Mouse (Mus musculus) megakaryocyte progenitor cell, adult 5-6 weeks (primary cell): Measurements from ENCODE around the gene Coro2a. TPM values are rescaled to one million over a fixed set of nuclear protein-coding genes. Genes with fewer than 3 reads are reported as not detected.
A peak's percentile ranks its signal among the peaks of the same experiment; 100 is the strongest.

Source experiments
- ATAC-seq: replicated peaks from 2 replicates; pipeline ENCODE4 v1.8.0; 2016; ENCODE audit warnings: mild to moderate bottlenecking, moderate TSS enrichment, inconsistent platforms; ENCODE audit not compliant: poor library complexity
- total RNA-seq, 2 experiments: library from RNA; stranded (forward) in 1 of 2; stranded (reverse) in 1 of 2; fragments of 157-497, 149-512 nt in 1 of 2; fragments of 200-1000 nt in 1 of 2; gene quantifications; 2 replicates each; pipeline versions ENCODE4 v1.2.3 to v1.2.4; 2015 to 2017

Gene Coro2a
- total RNA-seq, 2 experiments from 2014 or later, result 24.4 to 42.3 TPM

GRCm38 (mm10) chr4:46562037-46562436 lies 40.0 kb downstream of the Coro2a start:
- no peak for ATAC-seq

GRCm38 (mm10) chr4:46560069-46560705 lies 41.8 kb downstream of the Coro2a start:
- no peak for ATAC-seq

- peak; percentile 45 for ATAC-seq
Observed at GRCm38 (mm10) chr4:46558672-46559667, 43.0 kb downstream of the Coro2a start.

DNA sequence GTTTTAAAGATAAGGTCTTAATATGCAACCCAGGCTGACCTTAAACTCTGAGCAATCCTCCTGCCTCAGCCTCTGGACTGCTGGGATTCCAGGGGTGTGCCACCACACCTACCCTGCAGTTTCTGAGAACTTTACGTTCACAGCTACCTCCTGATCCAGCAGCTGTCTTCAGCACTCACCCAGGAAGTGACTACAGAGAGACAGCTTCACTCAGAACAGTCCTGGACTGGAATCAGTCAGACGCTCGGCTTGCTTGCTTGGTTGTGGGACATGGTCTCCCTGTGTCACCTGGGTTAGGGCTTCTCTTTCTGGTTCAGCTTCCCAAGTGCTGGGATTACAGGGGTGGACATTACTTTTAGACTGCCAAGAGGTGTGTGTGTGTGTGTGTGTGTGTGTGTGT lies 45.1 kb downstream of the Coro2a start:
- ATAC-seq, result no peak

- ATAC-seq, result peak; percentile 57
Observed at GRCm38 (mm10) chr4:46555762-46556161, 46.2 kb downstream of the Coro2a start.

DNA sequence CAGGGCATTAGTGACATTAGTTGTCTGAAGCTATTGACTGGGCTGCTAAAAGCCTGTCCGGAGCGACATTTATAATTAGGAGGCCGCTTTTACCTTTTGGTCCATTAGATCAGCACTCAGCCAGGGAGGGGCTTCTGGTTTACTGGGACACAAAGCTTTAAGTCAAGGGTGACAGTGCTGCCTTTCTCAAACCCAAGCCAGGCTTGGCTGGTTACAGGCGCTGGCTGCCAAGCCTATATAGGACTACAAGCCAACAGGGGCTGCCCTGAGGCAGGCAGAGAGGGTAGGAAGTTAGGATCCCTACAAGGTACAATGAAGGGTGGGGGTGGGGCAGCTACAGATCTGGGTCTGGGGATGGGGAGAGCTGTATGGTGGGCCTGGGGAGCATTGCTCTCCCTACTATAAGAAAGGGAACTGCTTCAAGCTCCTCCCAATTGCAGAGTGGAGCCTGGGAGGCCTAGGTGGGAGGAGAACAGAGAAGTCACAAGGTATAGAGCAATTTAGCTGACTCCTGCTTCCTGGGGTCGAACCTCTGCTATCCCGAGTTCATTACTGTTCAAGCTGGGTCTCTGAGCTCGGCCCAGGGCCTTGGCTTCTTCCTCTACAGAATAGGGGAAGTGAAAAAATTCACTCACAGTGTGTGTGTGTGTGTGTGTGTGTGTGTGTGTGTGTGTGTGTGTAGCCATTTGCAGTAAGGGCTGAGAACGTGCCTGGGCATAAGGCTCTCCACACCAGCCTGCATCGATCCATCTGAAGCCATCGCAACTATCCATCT lies 47.5 kb downstream of the Coro2a start:
- peak; percentile 56 for ATAC-seq

DNA sequence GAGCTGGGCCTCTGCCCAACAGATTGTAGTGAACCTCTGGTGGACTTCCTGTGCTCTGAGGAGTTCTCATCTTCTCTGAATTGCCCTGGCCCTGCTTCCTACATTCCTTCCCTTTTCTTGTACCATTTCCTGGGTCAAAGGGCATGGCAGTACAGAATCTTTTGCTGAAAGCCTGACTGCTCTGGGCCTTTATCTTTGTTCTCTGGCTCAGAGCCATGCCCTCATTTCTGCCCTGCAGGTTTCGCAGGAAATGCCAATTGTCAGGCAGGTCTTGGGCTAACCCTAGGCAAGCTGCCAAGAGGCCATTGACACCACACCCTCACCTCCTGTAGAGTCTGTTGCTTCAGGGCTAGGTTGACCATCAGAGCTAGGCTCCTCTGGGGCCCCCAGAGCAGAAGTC lies 48.1 kb downstream of the Coro2a start:
- ATAC-seq, result peak; percentile 13

GRCm38 (mm10) chr4:46550406-46550805 lies 51.6 kb downstream of the Coro2a start:
- ATAC-seq, result no peak

DNA sequence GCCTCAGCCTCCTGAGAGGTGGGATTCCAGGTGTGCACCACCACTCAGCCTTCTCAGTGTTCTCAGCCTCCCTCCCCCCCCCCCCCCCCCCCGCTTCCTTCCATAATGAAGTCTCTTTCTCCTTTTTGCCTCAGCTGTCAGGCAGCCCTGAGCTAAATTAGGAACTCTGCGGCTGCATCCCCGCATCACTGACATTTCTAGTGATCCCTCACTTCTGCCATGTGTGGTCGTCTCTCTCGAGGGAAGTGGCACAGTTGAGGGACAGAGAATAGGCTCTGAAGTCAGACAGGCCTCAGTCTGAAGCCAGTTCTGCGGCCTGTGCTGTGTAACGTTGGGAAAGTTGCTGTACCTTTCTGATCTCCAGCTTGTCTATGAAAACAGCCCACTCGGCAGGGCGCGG lies 52.0 kb downstream of the Coro2a start:
- ATAC-seq, result no peak

GRCm38 (mm10) chr4:46546709-46547108 lies 55.3 kb downstream of the Coro2a start:
- ATAC-seq, result no peak

DNA sequence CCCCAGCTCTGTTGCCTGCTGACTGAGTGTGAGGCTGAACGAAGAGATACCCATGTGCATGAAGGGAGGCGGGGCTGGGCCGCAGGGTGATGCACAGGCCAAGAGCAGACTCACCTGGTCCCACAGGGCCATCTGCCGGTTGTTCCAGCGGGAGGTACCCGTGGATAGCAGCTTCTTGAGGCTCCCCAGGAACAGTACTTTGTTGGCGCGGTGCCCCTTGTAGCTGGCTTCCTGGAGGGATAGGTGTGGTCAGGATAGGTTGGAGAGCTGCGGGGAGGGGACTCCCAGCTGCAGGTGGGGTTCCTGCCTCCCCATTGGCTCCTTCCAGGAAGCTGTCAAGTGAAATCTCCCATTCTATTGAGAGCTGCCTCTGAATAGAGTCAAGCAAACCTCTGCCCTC lies 56.5 kb downstream of the Coro2a start:
- no peak for ATAC-seq

GRCm38 (mm10) chr4:46544313-46544712 lies 57.7 kb downstream of the Coro2a start:
- ATAC-seq, result peak; percentile 90

DNA sequence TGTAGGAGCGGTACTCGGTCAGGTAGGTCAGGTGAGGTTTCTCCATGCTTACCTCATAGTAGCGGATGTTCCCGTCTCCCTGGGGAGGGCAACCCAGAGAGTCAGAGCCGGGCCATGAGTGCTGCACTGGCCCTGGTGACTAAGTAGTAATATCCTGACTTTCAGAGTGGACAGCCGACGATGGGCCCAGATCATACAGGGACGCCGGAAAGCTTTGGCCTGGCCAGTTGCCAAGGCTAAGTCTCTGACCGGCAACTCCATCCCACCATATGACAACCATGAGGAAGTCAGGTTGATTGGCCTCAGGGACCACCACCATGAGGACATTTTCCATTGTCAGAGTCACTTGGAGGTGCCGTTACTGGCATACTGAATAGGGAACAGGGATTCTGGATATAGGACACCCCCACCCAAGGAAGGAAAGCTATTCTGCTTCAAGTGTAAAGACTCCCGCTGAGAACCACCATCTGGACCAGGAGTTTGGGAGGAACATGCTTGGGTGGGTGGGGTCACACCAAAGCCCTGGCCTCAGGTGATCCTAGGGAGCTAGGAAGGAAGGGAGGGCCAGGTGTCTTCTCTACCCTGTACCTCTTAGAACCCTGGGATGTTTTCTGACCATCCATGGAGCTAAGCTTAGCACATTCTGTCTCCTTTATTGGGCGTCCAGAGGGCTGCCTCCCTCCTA lies 58.5 kb downstream of the Coro2a start:
- no peak for ATAC-seq

DNA sequence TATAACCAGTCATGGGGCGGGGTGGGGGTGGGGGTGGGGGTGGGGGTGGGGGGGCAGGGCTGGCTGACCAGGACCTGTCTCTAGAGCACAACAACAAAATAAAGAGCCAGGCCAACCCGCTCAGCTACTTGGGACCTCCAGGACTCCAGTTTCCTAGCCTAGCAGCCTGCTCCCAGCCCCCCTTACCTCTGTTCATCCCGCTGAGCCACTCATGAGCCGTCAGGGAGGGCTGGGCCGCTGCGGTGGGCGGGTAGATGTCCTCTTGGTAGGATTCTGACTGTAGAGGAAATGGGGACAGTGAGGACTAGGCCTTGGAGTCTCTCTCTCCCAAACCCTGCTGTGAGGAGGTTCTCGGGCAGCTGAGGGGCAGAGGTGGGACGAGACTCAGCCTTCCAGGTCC lies 60.3 kb downstream of the Coro2a start:
- no peak for ATAC-seq

DNA sequence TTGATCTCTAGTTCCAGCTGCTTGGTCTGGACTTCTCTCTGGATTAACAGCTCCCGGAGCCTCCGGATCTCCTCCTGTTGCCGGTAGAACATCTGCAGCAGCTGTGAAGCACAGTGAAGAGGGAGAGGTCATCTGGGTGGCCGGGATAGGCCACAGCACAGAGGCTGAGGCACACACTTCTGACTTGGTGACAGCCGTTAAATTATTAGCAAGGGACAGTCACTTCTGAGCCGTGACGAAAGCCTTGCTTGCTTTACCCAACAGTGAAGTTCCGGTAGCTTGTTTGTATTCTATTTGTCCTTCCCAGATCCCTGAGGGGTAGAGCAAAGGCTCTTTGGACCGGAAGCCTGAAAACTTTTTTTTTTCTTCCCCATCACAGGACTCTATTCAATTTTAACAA lies 62.8 kb downstream of the Coro2a start:
- no peak for ATAC-seq

- ATAC-seq, result peak; percentile 77
Observed at GRCm38 (mm10) chr4:46535840-46536361, 66.1 kb downstream of the Coro2a start, which contains the start of gene Trim14. TSS of gene Trim14 (minus strand) at chr4:46536141.

- ATAC-seq, result peak; percentile 39
Observed at GRCm38 (mm10) chr4:46535094-46535830, 66.7 kb downstream of the Coro2a start.

GRCm38 (mm10) chr4:46533934-46534720 lies 67.9 kb downstream of the Coro2a start:
- peak; percentile 32; the same call in 1 of the 2 replicates for ATAC-seq

- ATAC-seq, result no peak
Observed at GRCm38 (mm10) chr4:46532926-46533325, 69.1 kb downstream of the Coro2a start.
